Mouse (Mus musculus) CD4-positive, CD25-positive, alpha-beta regulatory T cell, adult 4 months (primary cell): ENCODE results near the gene Map3k13. TPM values are rescaled to one million over a fixed set of nuclear protein-coding genes. Genes with fewer than 3 reads are reported as not detected.

Experiments
- ATAC-seq: one replicate; pipeline ENCODE4 v1.8.0; 2017
- polyA plus RNA-seq, 2 experiments: library from polyadenylated mRNA; unstranded; fragments of 100-300 nt; shearing (Covaris generic); gene quantifications; one replicate each; pipeline ENCODE4 v1.2.1; 2017

Map3k13 gene
- polyA plus RNA-seq, 2 experiments from 2014 or later: 0.44 to 0.51 TPM

DNA sequence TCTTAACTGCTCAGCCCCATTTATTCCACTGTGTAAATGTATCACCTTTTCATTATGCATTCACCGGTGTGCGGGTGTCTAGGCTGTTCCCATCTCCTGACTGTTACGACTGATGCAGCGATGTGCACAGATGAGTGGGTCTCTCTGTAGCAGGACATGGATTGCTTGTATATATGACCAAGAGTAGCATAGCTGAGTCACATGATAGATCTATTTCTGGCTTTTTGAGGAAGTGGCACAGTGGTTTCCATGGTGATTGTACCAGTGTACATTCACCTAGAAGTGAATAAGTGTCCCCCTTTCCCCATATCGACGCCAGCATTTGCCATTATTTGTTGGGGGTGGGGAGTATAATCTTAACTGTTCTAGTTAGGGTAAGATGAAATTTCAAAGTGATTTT, 119.2 kb downstream of the Map3k13 start:
- no peak for ATAC-seq

DNA sequence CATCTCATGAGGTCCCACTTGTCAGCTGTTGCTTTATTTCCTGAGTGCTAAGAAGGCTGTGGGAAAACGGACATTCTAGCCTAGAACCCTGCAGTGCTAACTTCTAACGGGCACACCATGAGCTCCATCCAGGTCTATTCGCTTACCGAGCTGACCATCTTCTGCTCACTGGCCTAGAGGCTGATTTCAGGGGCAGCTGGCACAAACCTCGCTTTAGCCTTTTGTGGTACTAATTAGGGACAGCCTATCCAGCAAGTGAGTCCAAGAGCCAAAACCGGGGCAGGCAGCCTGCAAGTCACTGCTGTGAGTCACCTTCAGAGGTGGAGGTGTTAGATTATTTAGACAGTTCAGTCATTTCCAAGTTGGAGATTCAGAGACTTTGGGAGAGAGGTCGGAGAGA, 122.5 kb downstream of the Map3k13 start:
- no peak for ATAC-seq

DNA sequence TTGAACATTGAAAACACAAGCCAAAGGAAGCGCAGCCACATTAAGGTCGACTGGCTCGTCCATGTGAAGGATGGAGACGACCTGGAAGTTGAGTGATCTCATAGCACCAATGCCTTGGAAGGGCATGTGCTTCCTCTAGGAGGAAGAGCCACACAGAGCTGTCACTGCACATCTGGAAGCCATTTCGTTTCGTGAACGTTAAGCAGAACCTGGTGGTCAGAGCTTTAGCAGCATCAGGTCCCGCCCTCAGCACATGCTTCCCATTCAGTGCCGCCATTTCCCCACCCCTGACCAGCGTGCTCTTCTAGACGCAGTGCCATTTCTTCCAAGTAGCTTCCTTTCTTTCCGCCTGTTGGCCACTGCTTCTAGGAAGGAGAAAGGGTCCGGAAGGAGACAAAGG, 134.3 kb downstream of the Map3k13 start:
- ATAC-seq: no peak

DNA sequence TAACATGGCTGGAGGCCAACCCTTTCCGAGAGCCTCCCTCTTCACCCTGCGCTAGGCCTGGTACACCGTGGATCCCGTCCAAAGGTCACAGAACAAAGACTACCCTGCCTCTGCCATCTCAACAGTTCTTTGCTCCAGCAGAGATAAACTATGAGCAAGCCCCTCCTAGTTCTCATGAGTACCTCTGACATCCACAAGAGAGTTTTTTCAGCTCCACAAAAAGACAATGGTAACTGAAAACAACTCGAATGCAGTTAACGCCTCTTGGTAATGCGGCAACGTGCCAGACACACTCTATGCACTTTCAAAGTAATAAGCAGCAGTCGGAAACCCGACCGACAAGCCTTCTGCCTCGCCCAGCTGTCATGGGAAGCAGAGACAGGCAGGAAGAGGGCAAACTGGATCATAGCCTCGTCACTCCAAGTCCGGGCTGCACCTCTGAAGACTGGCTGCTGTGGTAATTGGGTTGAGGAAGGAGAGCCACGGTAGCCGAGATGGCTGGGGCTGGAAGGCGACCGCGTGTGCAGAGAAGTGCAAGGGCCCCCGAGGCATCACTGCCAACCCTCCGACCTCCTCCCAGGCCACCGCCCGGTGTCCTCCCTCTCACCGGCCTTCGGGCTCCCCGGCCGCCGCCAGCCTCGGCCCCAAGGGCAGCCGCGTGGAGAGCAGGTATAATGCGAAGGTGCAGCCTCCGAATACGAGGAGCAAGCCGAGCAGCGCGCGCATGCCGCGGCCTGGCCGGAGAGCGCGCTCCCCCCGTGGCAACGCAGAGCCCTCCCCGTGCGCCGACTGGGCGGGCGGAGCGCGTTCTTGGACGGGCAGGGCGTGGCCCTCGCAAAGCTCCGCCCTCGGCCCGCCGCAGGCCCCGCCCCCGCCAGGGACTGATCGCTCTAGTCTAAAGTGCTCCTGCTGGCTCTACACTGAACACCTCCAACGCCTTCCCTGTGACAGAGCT, 152.9 kb downstream of the Map3k13 start, which contains the start of gene Tmem41a:
TSS of gene Tmem41a (minus strand) at position 792 of the 955 bp plus-strand sequence.
- ATAC-seq: peak; percentile 96

DNA sequence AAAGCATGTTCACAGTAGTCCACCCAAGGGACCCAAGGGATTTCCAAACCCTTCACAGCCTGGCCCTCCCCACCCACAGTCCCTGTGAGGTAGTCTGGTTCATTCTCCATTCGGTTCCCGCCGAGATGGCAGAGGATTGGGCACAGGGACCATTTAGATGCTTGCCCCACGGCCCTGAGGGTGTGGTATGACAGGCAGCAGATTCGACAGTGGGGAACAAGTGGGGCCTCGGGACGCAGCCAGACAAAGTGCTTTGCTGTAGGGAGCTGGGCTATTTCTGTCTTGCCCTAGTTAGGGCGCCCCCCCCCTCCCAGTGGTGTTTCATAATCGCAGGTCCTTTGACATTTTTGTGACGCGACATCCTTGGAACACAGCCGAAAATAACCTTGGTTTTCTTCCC, 161.4 kb downstream of the Map3k13 start:
- no peak for ATAC-seq

DNA sequence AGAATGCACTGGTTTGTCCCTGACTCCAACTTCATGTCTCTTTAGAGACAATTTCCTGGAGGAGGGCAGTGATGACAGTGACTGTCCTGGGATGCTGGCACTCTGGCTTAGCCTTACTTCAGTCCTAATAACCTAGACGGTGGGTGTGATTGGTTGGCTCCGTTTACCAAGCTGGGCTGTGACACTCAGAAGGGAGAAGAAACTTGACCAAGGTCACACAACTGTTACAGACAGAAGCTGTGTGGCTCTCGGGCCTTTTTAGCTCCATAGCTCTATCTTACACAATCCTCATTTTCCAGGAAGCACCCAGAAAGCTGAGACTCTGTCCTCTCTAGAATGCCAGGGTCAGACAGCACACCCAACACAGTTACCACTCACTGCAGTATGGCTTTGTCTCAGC, 171.4 kb downstream of the Map3k13 start:
- no peak for ATAC-seq

DNA sequence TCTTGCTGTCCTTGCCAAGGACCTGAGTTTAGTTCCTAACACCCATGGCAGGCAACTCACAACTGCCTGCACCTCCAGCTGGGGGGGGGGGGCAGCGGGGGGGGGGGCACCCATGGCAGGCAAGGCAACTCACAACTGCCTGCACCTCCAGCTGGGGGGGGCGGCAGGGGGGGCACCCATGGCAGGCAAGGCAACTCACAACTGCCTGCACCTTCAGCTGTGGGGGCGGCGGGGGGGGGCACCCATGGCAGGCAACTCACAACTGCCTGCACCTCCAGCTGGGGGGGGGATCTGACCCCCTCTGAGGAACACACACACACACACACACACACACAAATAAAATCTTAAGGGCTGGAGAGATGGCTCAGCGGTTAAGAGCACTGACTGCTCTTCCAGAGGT, 175.7 kb downstream of the Map3k13 start:
- ATAC-seq: no peak

DNA sequence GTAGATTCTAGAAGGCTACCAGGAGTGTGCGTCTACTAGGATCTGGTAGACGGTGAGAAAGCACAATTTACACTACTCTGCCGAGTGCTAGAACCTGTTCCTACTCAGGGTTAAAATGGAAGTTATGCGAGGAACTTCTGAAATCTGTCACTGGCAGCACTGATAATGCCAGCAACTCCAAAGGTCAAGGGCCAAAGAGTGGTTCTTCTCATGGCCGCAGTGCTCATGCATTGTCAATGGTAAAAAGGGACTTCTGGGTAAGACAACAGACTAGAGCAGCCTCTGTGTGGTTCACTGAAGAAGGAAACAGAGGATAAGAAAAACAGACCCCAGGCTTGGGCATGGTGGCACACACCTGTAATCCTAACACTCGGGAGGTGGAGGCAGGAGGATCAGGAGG, 176.4 kb downstream of the Map3k13 start:
- ATAC-seq: no peak

DNA sequence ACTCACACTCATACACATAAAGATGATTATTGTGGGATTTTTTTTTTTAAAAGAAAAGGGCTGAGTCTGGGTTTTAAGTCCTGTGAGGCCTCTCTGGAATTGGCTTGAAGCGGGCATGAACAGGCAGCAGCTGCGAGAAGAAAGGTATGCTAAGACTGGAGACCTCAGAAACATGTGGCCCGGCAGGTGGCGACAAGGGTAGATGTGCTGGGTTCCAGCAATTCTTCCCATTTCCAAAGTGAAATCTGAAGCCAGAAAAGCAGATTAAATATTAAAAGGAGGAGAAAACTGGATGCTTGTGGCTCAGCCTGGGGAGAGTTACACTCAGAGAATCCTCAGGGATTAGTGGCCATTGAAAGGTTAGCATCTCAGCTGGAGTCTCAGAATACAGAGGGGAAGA, 177.3 kb downstream of the Map3k13 start:
- no peak for ATAC-seq

DNA sequence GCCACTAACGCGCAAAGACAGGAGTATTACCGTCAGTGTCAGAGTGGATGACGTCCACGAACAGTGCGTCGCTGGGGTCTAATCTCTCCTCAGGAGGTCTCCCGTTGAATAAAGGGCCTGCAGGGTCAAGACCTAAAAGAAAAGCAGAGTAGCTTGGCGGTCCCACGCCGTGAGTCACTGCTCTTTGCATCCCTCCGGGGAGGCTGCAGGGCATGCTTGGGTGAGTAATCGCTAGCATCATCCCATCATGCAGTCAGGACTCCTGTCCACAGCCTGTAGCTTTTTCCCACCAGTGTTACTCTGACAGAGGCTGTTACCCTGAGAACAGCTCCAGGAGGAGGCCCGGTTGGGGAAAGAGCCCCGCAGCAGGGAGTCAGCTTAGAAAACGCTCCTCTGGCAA, 182.1 kb downstream of the Map3k13 start:
- no peak for ATAC-seq

DNA sequence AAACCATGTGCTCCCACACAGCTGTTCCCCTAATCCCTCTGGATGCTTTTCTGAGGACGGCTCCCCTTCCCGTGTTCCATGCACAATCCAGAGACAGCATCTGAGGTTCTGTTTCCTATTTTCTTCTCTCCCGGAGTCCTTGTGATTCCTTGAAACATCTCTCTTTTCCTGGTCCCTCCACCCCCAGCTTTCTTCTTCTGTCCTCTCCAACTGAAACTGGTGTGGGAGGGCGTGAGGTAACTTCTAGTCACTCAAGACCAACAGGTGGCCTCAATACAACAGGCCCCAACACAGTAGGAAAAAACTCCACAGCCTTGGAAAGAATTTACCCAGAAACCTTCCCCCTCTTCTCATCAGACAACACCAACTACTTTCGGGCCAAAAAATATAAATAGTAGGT, 183.2 kb downstream of the Map3k13 start:
- no peak for ATAC-seq

Other genes with a start within 250 kb of the Map3k13 start
- gene 2510009E07Rik, start 99.7 kb upstream of the Map3k13 start, polyA plus RNA-seq: 1 to 10 TPM; 3.4 to 3.8 TPM
- gene Ehhadh, start 6.5 kb upstream of the Map3k13 start, polyA plus RNA-seq: 1 to 10 TPM; 7.5 to 8.7 TPM
- gene Tmem41a, start 153.2 kb downstream of the Map3k13 start, polyA plus RNA-seq: 1 to 10 TPM; 3.0 to 4.7 TPM
- under 1 TPM; 0.26 to 0.79 TPM for gene Liph, start 201.3 kb downstream of the Map3k13 start, polyA plus RNA-seq
- gene Senp2, start 215.1 kb downstream of the Map3k13 start, polyA plus RNA-seq: 10 to 100 TPM; 16.6 to 20.1 TPM